Mouse (Mus musculus) neural tube, embryonic 14.5 days (tissue): Measurements from ENCODE around the gene Ubxn2a. TPM values are rescaled to one million over a fixed set of nuclear protein-coding genes. Genes with fewer than 3 reads are reported as not detected.

Experiments
- ATAC-seq: fragments of 200-750 bp; cut with Nextera tagmentation; 2 replicates; pipeline ENCODE4 v1.8.0; 2017; ENCODE audit warnings: low read depth, mild to moderate bottlenecking, moderate TSS enrichment, moderate library complexity
- H3K27ac ChIP-seq: fragments of 300-500 bp; sonication (generic); 2 replicates; pipeline ENCODE4 v1.5.1; 2014; ENCODE audit warnings: low read depth, mild to moderate bottlenecking, control low read depth, low read length, moderate library complexity, mixed read lengths
- H3K27me3 ChIP-seq: fragments of 300-500 bp; sonication (generic); 2 replicates; pipeline ENCODE4 v1.6.1; 2014; ENCODE audit warnings: low read length; ENCODE audit not compliant: control insufficient read depth, insufficient read depth
- H3K36me3 ChIP-seq: fragments of 300-500 bp; sonication (generic); 2 replicates; pipeline ENCODE4 v1.6.1; 2014; ENCODE audit warnings: low read length, mixed read lengths; ENCODE audit not compliant: control insufficient read depth, insufficient read depth
- H3K4me1 ChIP-seq: fragments of 300-500 bp; sonication (generic); 2 replicates; pipeline ENCODE4 v1.6.1; 2014; ENCODE audit warnings: low read length; ENCODE audit not compliant: control insufficient read depth, insufficient read depth
- H3K4me2 ChIP-seq: fragments of 300-500 bp; sonication (generic); 2 replicates; pipeline ENCODE4 v1.6.1; 2014; ENCODE audit warnings: mild to moderate bottlenecking, low read depth, low read length, control low read depth
- H3K4me3 ChIP-seq: fragments of 300-500 bp; sonication (generic); 2 replicates; pipeline ENCODE4 v1.5.1; 2014; ENCODE audit warnings: low read depth, low read length, control low read depth, mixed read lengths
- H3K9ac ChIP-seq: fragments of 300-500 bp; sonication (generic); replicated peaks from 2 replicates; pipeline ENCODE4 v1.6.1; 2014; ENCODE audit warnings: low read depth, mild to moderate bottlenecking, control low read depth, low read length, mixed read lengths
- H3K9me3 ChIP-seq: fragments of 300-500 bp; sonication (generic); 2 replicates; pipeline ENCODE4 v1.6.1; 2016; ENCODE audit warnings: low read length; ENCODE audit not compliant: control insufficient read depth
- WGBS: fragments of 180-500 bp; shearing (Covaris S2); extraction: QIAGEN DNeasy Blood & Tissue Kit; methylation state at CpG from one replicate; pipeline ENCODE4 v1.1.7; 2014; 5-methylcytosine and 5-hydroxymethylcytosine counted together
- polyA plus RNA-seq: library from polyadenylated mRNA; unstranded; fragments of >200 nt; fragmentation: Nextera tagmentation; extraction: Ambion mirVana; gene quantifications from 2 replicates; pipeline ENCODE4 v1.2.1, GENCODE M21; 2014

Gene Ubxn2a
- polyA plus RNA-seq, 1 experiment from 2014 or later, result 47.3 TPM

DNA sequence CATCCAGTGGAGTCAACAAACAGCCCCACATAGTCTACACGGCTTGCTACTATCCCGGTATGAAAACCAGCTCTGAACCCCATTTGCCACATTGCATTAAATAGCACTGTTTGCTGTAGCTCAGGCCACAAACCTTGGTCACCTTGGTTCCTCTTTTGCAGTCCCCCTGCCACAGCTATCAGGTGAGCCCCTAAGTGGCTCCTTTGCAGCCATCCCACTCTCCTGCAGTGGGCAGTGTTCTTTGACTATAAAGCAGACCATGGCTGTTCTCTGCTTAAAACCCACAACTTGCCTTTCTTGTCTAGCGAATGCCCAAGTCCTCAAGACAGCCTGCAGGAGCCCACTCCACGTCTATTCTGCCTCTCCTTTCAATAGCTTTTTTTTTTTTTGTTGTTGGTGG lies 35.2 kb downstream of the Ubxn2a start:
- no peak for ATAC-seq
- Histone ChIP-seq H3K9me3 (no peaks in the 10 kb centered on the region), H3K9ac (no peak overlapping the region), H3K27ac (no peak overlapping the region), H3K4me2 (no peak overlapping the region), H3K4me3 (no peak overlapping the region), H3K4me1 (no peaks in the 10 kb centered on the region), H3K36me3 (no peaks in the 10 kb centered on the region), H3K27me3 (no peaks in the 10 kb centered on the region)
- 60% methylated on average over 4 of the region's 4 CpGs for WGBS

- Histone ChIP-seq H3K27ac (no peak overlapping the region), H3K9me3 (no peaks in the 10 kb centered on the region), H3K4me1 (no peaks in the 10 kb centered on the region), H3K9ac (no peak overlapping the region), H3K4me3 (no peak overlapping the region), H3K4me2 (no peak overlapping the region), H3K36me3 (no peaks in the 10 kb centered on the region), H3K27me3 (no peaks in the 10 kb centered on the region)
- WGBS, result 92% methylated on average over 5 of the region's 5 CpGs
- ATAC-seq, result no peak
Observed at GRCm38 (mm10) chr12:4871260-4871659, 36.2 kb downstream of the Ubxn2a start.

DNA sequence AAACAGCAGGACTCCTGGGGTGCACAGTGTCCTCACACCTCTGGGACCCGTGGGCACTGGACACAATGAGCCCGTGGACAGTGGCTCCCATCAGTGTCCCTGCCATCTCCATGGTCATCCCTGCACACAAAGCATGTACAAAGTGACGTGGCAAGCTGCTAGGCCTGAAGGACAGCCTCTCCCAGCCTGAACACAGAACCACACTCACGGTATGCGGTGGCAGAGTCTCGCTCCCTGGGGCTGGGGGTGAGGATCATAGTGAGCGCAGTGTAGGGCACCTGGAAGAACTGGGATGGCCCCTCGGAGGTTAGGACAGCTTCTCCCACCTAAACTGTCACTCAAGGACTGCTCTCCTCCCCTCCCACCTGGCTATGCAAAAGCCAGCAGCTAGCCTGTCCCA lies 38.6 kb downstream of the Ubxn2a start:
- Histone ChIP-seq H3K27ac (no peak overlapping the region), H3K9ac (no peak overlapping the region), H3K27me3 (no peaks in the 10 kb centered on the region), H3K4me1 (no peaks in the 10 kb centered on the region), H3K4me3 (no peak overlapping the region), H3K4me2 (no peak overlapping the region), H3K36me3 (no peaks in the 10 kb centered on the region), H3K9me3 (no peaks in the 10 kb centered on the region)
- WGBS, result 83% methylated on average over 8 of the region's 8 CpGs
- no peak for ATAC-seq

- Histone ChIP-seq H3K9ac (no peak overlapping the region), H3K27me3 (no peaks in the 10 kb centered on the region), H3K9me3 (no peaks in the 10 kb centered on the region), H3K27ac (no peak overlapping the region), H3K4me1 (no peaks in the 10 kb centered on the region), H3K36me3 (no peaks in the 10 kb centered on the region), H3K4me3 (no peak overlapping the region), H3K4me2 (no peak overlapping the region)
- ATAC-seq, result no peak; the same call in 1 of the 2 replicates
- WGBS, result 66% methylated on average over 4 of the region's 4 CpGs
Observed at GRCm38 (mm10) chr12:4864338-4864690, 43.2 kb downstream of the Ubxn2a start.

DNA sequence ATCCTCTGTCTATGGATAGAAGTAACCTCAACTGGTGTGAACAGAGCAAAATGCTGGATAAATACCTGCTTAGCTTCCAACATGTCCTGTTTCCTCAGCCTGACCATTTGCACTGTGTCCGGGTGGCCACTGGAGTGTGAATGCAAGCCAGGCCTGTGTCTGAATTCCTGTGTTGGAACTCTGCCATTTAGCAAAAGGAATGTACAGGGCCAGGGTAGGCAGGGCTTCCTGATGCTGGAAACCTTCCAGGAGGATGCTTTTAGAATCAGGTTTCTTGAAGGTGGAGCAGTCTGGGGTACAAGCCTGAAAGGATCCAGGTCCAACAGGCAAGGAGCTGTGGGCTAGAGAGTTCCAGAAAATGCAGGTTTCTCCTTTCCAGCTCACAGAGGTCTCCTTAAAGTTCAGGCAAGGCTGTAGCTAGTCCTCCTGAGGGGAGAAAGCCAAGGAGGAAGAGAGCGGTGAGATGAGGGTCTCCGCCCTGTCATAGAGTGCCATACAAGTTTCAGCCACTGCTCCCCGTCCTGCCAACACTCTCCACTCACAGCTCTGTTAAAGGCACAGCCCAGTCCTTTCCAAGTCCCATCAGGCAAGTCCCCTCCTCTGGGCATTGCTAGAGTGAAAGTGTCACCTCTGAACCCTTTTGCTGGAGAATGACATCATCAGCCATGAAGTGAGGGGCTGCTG lies 43.7 kb downstream of the Ubxn2a start:
- Histone ChIP-seq H3K4me3 (no peak overlapping the region), H3K27me3 (no peaks in the 10 kb centered on the region), H3K27ac (no peak overlapping the region), H3K36me3 (no peaks in the 10 kb centered on the region), H3K9ac (no peak overlapping the region), H3K4me2 (no peak overlapping the region), H3K9me3 (no peaks in the 10 kb centered on the region), H3K4me1 (no peaks in the 10 kb centered on the region)
- no peak; the same call in 1 of the 2 replicates for ATAC-seq
- 81% methylated on average over 4 of the region's 4 CpGs for WGBS

- Histone ChIP-seq H3K4me2 (no peak overlapping the region), H3K36me3 (no peaks in the 10 kb centered on the region), H3K4me3 (no peak overlapping the region), H3K27me3 (no peaks in the 10 kb centered on the region), H3K4me1 (no peaks in the 10 kb centered on the region), H3K27ac (no peak overlapping the region), H3K9me3 (no peaks in the 10 kb centered on the region), H3K9ac (no peak overlapping the region)
- 89% methylated on average over 4 of the region's 4 CpGs for WGBS
- ATAC-seq, result no peak
Observed at GRCm38 (mm10) chr12:4862672-4863071, 44.8 kb downstream of the Ubxn2a start.

DNA sequence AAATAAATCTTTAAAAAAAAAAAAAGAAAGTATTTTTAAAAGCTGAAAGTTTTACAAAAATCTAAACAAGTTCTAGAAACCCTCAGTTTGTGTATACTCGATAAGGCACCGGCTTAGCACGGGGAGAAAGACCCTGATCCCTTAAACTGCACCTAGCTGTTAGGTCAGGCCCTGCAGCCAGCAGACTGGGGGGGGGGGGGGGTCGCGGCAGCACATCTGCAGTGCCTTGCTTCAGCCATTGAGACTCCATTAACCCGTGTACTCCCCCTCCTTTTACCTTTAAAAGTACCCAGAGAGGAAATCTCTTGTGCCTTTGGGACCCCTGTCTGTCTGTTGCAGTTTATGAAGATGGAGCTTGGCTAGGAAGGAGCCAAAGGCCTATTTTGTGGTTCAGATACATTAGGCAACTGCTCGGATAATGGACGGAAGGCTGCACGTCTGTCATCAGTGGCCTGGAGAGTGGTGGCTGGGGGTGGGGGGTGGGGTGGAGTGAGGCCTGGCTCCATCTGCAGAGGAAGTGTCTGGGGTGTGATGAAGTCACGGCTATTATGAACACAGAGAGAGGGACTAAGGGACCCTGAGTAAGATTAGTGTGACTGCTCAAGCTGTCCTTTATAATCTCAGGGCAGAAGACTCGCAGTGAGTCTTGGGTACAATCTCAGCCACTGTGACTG lies 48.1 kb downstream of the Ubxn2a start:
- H3K27me3 ChIP-seq, result no peaks in the 10 kb centered on the region
- no peak overlapping the region for H3K4me3 ChIP-seq
- peak; percentile 73; the same call in 1 of the 2 replicates for ATAC-seq
- H3K4me2 ChIP-seq, result no peak overlapping the region
- H3K9me3 ChIP-seq, result no peaks in the 10 kb centered on the region
- peak overlapping the region; percentile 66; the same call in 1 of the 2 replicates for H3K27ac ChIP-seq
- H3K4me1 ChIP-seq, result no peaks in the 10 kb centered on the region
- no peaks in the 10 kb centered on the region for H3K36me3 ChIP-seq
- H3K9ac ChIP-seq, result no peak overlapping the region
- WGBS, result 42% methylated on average over 11 of the region's 11 CpGs

GRCm38 (mm10) chr12:4856834-4857233 lies 50.7 kb downstream of the Ubxn2a start:
- H3K27ac ChIP-seq, result no peak overlapping the region
- no peak for ATAC-seq
- H3K4me3 ChIP-seq, result no peak overlapping the region
- H3K9me3 ChIP-seq, result no peaks in the 10 kb centered on the region
- H3K9ac ChIP-seq, result no peak overlapping the region
- H3K4me2 ChIP-seq, result no peak overlapping the region
- H3K36me3 ChIP-seq, result no peaks in the 10 kb centered on the region
- no peaks in the 10 kb centered on the region for H3K4me1 ChIP-seq
- H3K27me3 ChIP-seq, result no peaks in the 10 kb centered on the region
- 96% methylated on average over 2 of the region's 2 CpGs for WGBS

- no peaks in the 10 kb centered on the region for H3K4me1 ChIP-seq
- 93% methylated on average over 5 of the region's 5 CpGs for WGBS
- H3K9me3 ChIP-seq, result no peaks in the 10 kb centered on the region
- H3K27ac ChIP-seq, result no peak overlapping the region
- no peak overlapping the region for H3K9ac ChIP-seq
- no peaks in the 10 kb centered on the region for H3K27me3 ChIP-seq
- H3K4me3 ChIP-seq, result no peak overlapping the region
- ATAC-seq, result no peak
- H3K36me3 ChIP-seq, result no peaks in the 10 kb centered on the region
- no peak overlapping the region for H3K4me2 ChIP-seq
Observed at GRCm38 (mm10) chr12:4856160-4856559, 51.3 kb downstream of the Ubxn2a start.
